Mouse (Mus musculus) regulatory T cell (primary cell): ENCODE measurements around the gene Stambpl1.

ENCODE experiments used
- in situ Hi-C: fragments of 300-600 bp; cut with MboI, MseI; formaldehyde crosslinking; loops from one replicate; pipeline ENCODE4 v1.15.1; 2025; ENCODE audit warnings: high pct_unique_total_duplicates

Gene Stambpl1

GRCm38 (mm10) chr19:34237746-34238145 is 45.7 kb downstream of the Stambpl1 start:
- in situ Hi-C loops: no loop called here

DNA sequence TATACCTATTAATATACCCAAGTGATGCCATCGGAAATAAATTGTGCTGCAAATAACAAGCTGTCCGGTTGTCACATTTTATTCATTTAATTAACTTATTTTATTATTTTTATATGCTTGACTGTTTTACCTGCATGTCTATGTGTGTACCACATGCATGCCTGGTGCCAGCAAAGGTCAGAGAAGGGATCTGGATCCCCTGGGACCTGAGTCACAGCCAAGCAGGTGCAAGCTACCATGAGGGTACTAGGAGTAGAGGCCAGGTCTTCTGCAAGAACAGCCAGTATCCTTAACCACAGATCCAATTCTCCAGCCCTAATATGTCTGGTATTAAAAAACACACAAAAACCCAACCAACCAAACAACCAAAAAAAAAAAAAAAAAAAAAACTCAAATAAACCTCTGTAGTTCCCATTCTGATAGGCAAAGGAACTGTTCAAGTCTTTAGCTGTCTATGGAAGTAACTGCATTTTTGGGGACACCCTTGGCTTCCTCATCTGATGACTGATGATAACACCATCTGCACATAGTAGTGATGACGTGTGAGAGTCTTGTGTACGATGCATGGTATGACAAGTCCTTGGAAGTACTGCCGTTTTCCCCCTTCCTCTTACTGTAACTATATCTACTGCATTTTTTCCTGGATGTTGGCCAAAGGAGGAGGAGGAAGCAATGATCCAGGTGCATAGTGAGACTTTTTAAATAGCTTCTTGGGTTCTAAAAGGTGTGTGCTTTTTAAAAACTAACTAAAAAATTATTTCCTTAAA is 48.4 kb downstream of the Stambpl1 start:
- in situ Hi-C loops: loop anchor here (5.0 kb wide), 2 partner anchors 72 to 242 kb away; no protein-coding TSS in a partner anchor

DNA sequence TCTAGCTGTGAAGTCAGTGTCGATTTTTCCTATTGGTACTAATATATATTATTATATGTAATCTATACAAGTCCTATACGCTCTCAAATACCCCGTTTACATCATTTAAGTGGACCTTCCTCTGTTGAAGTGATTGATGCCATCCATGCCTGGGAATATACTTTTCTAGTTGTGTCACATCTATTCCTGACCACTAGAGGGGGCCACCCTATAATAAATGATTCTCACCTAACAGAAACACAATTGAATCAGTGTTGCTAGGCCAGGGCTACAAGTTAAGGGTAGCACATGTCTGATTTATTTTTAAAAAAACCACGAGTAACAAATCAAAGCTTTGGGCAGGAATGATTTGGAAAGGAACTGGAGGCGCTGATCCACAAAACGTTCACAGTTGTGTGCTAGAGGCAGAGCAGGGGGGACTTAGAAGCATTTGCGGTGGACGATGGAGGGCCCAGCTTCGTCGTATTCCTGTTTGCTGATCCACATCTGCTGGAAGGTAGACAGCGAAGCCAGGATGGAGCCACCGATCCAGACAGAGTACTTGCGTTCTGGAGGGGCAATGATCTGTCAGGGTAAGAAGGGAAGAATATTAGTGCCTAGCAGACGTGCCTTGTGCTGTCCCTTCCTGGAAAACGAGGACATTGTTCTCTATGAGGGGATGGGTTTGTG is 49.4 kb downstream of the Stambpl1 start:
- in situ Hi-C loops: loop anchor here (5.0 kb wide), 2 partner anchors 71 to 241 kb away; no protein-coding TSS in a partner anchor

DNA sequence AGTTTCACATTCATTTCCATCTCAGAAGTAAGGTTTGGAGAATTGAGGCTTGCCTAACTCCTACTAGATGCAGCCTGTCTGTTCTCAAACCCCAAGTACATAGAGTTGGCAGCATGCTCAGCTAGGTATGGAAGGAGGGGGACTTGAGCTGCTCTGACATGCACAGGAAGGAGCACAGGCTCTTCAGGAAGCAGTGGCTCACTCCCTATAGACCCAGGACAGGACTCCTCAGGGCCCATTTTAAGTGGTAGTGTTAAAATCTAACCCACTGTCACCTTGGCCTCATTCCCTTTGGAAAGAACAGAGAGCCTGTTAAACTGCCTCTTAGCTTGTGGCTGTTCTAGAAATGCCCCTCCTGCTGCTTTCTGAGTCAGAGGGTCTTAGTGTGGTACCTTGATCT is 50.9 kb downstream of the Stambpl1 start:
- in situ Hi-C loops: loop anchor here (5.0 kb wide), 2 partner anchors 69 to 239 kb away; no protein-coding TSS in a partner anchor

- in situ Hi-C loops: loop anchor here (5.0 kb wide), 2 partner anchors 68 to 238 kb away; no protein-coding TSS in a partner anchor
These were observed 52.0 kb downstream of the Stambpl1 start for GRCm38 (mm10) chr19:34244056-34244455.

DNA sequence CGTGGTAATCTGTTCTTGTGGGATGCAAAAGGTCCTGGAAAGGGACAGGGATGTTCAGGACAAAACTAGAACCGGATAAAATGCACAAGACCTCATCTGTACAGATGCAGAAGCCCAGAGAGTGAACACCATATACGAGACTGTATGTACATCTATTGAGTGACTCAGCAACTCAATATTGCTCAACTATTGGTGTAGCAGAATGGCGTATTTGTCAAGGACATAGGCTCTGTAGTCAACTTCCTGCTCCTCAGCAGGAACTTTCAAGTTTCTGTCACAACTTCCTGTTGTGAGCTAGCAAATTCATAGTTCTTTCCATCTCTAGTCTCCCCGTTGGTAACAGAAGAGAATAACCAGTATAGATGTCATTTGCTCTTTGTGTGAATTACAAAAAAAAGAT is 56.5 kb downstream of the Stambpl1 start:
- in situ Hi-C loops: loop anchor here (5.0 kb wide), 1 partner anchor 84 kb away; no protein-coding TSS in a partner anchor

DNA sequence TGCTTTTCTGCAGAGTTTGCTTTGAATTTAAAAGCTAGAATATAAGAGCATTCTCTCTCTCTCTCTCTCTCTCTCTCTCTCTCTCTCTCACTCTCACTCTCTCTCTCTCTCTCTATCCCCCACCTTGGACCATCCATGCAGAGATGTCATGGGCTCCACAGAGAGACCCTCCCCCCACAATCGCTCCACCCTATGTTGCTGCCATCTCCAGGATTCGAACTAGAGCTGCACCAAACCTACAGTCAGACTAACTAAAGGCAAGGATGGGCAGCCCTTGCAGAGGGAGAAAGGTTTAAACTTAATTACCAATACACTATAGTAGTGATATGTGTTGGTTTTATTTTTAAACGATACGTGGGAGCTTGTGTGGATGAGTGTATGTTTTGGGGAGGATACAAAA is 58.6 kb downstream of the Stambpl1 start:
- in situ Hi-C loops: no loop called here

GRCm38 (mm10) chr19:34251900-34252299 is 59.9 kb downstream of the Stambpl1 start:
- in situ Hi-C loops: no loop called here

GRCm38 (mm10) chr19:34252450-34252849 is 60.4 kb downstream of the Stambpl1 start:
- in situ Hi-C loops: no loop called here

GRCm38 (mm10) chr19:34254101-34254879 is 62.3 kb downstream of the Stambpl1 start:
- in situ Hi-C loops: no loop called here

GRCm38 (mm10) chr19:34254880-34255681 is 63.1 kb downstream of the Stambpl1 start, which contains the start of gene Acta2:
TSS of gene Acta2 (minus strand) at chr19:34255590.
- in situ Hi-C loops: no loop called here

DNA sequence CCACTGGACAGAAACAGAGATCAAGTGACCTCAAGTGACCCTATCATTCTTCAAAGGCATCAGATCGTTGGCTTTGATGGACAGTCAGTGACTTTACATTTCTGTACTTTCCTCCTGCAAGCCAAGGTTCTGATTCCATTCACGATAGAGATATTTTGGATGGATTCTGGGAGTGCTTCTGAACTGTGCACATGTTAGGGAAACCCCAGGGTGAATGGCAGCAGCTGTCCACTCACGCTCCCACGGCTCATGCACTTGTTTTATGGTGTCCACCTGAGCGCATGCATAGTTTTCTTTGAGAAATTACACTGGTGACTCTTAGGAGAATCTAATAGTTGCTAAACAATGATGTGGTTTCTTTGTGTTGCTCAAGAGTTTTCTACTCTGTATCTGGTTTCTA is 64.1 kb downstream of the Stambpl1 start:
- in situ Hi-C loops: no loop called here

- in situ Hi-C loops: no loop called here
These were observed 64.9 kb downstream of the Stambpl1 start for GRCm38 (mm10) chr19:34256936-34257335.

GRCm38 (mm10) chr19:34262273-34262974 is 70.4 kb downstream of the Stambpl1 start:
- in situ Hi-C loops: no loop called here

GRCm38 (mm10) chr19:34265604-34266193 is 73.7 kb downstream of the Stambpl1 start:
- in situ Hi-C loops: no loop called here

- in situ Hi-C loops: no loop called here
These were observed 77.0 kb downstream of the Stambpl1 start for GRCm38 (mm10) chr19:34268991-34269390.

- in situ Hi-C loops: no loop called here
These were observed 78.2 kb downstream of the Stambpl1 start for GRCm38 (mm10) chr19:34270106-34270726.

- in situ Hi-C loops: no loop called here
These were observed 78.9 kb downstream of the Stambpl1 start for GRCm38 (mm10) chr19:34270824-34271464.

- in situ Hi-C loops: no loop called here
These were observed 81.0 kb downstream of the Stambpl1 start for GRCm38 (mm10) chr19:34273073-34273472.
